Mouse (Mus musculus): ENCODE results near the gene Ccdc169. TPM values are rescaled to one million over a fixed set of nuclear protein-coding genes. Genes with fewer than 3 reads are reported as not detected.
"Not testable (repeated sequence)": the region's sequence is repeated elsewhere in the genome, so short reads cannot be mapped to it uniquely, and the experiment has no call there.

Gene Ccdc169
- polyA plus RNA-seq, 1 experiment, result not detected

GRCm38 (mm10) chr3:55181766-55182165 lies 44.6 kb downstream of the Ccdc169 start, which contains the start of gene Sohlh2:
Gene Sohlh2, plus strand, starts transcription at chr3:55182028.
- H3K27me3 ChIP-seq (replicated peaks), result no peaks in the 10 kb centered on the region

DNA sequence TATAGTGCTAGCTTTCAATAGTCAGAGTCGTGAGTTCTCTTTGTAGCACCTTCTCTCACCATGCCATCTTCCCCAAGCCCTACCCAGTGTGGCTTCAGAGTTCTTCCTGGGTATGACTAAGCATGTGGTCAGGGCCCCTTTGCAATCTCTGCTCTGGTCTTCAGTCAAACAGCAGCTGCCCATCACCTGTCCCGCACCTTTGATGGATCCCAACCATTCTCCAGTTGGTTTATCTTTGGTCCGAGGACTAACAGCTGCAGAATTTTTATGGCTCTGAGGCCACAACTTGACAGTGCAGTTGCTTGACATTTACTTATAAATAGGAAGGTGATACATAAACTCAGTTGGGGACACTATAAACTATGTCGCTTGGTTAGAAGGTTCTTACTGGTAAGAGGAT lies 54.5 kb downstream of the Ccdc169 start:
- peaks cover 11% of the 10 kb centered on the region for H3K9me3 ChIP-seq
- no peaks in the 10 kb centered on the region for H3K4me1 ChIP-seq
- no peak for TF ChIP-seq GATA1 (IDR thresholded peaks at IDR 0.05; ENCODE audit: borderline replicate concordance, low read length)
- TF ChIP-seq FLI1 (IDR thresholded peaks at IDR 0.05; ENCODE audit: low read length), result no peak
- no peak overlapping the region for H3K4me3 ChIP-seq (replicated peaks)
- no peaks in the 10 kb centered on the region for H3K27me3 ChIP-seq (replicated peaks)
- no peaks in the 10 kb centered on the region for H3K36me3 ChIP-seq (replicated peaks; ENCODE audit: low read length)

More at GRCm38 (mm10) chr3:55181766-55182165, 44.6 kb downstream of the Ccdc169 start, which contains the start of gene Sohlh2:
- H3K4me3 ChIP-seq (replicated peaks), result no peak within 1 kb of the TSS
- TF ChIP-seq FLI1 (IDR thresholded peaks at IDR 0.05; ENCODE audit: low read length) (no peak), GATA1 (IDR thresholded peaks at IDR 0.05; ENCODE audit: borderline replicate concordance, low read length) (no peak)
- peaks cover 24% of the 10 kb centered on the region for H3K9me3 ChIP-seq
- H3K36me3 ChIP-seq (replicated peaks; ENCODE audit: low read length), result no peaks in the 10 kb centered on the region
- H3K4me1 ChIP-seq, result no peaks in the 10 kb centered on the region

DNA sequence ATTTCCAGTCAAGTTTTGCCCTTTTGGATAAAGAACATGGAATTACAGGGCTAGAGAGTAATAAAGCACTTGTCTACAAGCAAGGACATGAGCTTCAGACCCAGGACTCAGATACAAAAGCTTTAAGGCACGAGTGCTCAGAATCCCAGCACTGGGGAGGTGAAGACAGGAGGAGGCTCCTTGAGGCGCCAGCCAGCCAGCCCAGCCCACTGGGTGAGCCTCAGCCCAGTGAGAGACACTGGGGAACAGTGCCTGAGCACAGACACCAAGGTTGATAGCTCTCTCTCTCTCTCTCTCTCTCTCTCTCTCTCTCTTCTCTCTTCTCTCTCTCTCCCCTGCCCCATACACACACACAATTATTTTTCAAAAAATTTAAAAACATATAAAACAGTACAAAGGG lies 56.2 kb downstream of the Ccdc169 start:
- H3K9me3 ChIP-seq, result peaks cover 11% of the 10 kb centered on the region
- no peaks in the 10 kb centered on the region for H3K4me1 ChIP-seq
- H3K27me3 ChIP-seq (replicated peaks), result no peaks in the 10 kb centered on the region
- no peak overlapping the region for H3K4me3 ChIP-seq (replicated peaks)
- TF ChIP-seq GATA1 (IDR thresholded peaks at IDR 0.05; ENCODE audit: borderline replicate concordance, low read length) (no peak), FLI1 (IDR thresholded peaks at IDR 0.05; ENCODE audit: low read length) (no peak)
- no peaks in the 10 kb centered on the region for H3K36me3 ChIP-seq (replicated peaks; ENCODE audit: low read length)

- Histone ChIP-seq H3K4me3 (replicated peaks) (no peak overlapping the region), H3K27me3 (replicated peaks) (no peaks in the 10 kb centered on the region), H3K4me1 (no peaks in the 10 kb centered on the region), H3K9me3 (peaks cover 9% of the 10 kb centered on the region), H3K36me3 (replicated peaks; ENCODE audit: low read length) (no peaks in the 10 kb centered on the region)
- TF ChIP-seq FLI1 (IDR thresholded peaks at IDR 0.05; ENCODE audit: low read length), result no peak
- no peak for TF ChIP-seq GATA1 (IDR thresholded peaks at IDR 0.05; ENCODE audit: borderline replicate concordance, low read length)
Measured at GRCm38 (mm10) chr3:55194792-55195191, 57.7 kb downstream of the Ccdc169 start.

GRCm38 (mm10) chr3:55195581-55196327 lies 58.6 kb downstream of the Ccdc169 start:
- Histone ChIP-seq H3K4me1 (no peaks in the 10 kb centered on the region), H3K36me3 (replicated peaks; ENCODE audit: low read length) (no peaks in the 10 kb centered on the region)
- TF ChIP-seq FLI1 (IDR thresholded peaks at IDR 0.05; ENCODE audit: low read length), result no peak
- no peak for TF ChIP-seq GATA1 (IDR thresholded peaks at IDR 0.05; ENCODE audit: borderline replicate concordance, low read length)

GRCm38 (mm10) chr3:55196328-55196710 lies 59.2 kb downstream of the Ccdc169 start:
- Histone ChIP-seq H3K9me3 (peaks cover 9% of the 10 kb centered on the region), H3K4me3 (replicated peaks) (no peak overlapping the region), H3K36me3 (replicated peaks; ENCODE audit: low read length) (no peaks in the 10 kb centered on the region), H3K4me1 (no peaks in the 10 kb centered on the region), H3K27me3 (replicated peaks) (no peaks in the 10 kb centered on the region)
- TF ChIP-seq FLI1 (IDR thresholded peaks at IDR 0.05; ENCODE audit: low read length) (no peak), GATA1 (IDR thresholded peaks at IDR 0.05; ENCODE audit: borderline replicate concordance, low read length) (no peak)

More at GRCm38 (mm10) chr3:55195581-55196327, 58.6 kb downstream of the Ccdc169 start:
- Histone ChIP-seq H3K27me3 (replicated peaks) (no peaks in the 10 kb centered on the region), H3K9me3 (peaks cover 9% of the 10 kb centered on the region), H3K4me3 (replicated peaks) (no peak overlapping the region)

DNA sequence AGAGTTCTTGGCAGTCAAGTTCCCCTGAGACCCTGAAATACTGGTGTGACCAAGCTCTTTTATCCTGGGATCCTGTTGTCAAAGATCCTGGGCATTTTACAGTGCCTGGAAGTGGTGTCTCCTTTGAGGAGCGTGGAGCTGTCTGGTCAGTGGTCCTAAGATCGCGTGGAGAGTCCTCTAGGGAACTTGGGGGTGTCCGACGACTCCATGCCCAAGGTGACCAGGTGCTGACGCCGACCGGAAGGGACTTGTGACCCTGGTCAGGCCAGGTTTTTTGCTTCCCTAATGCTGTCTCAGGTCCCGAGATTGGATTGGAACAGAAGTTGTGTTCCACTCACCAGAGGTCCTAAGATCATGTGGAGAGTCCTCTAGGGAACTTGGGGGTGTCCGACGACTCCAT lies 66.5 kb downstream of the Ccdc169 start:
- H3K9me3 ChIP-seq, result peaks cover 23% of the 10 kb centered on the region; the same call in 1 of the 2 replicates
- not testable (repeated sequence) for H3K36me3 ChIP-seq (replicated peaks; ENCODE audit: low read length); H3K4me3 ChIP-seq (replicated peaks); H3K27me3 ChIP-seq (replicated peaks); H3K4me1 ChIP-seq

GRCm38 (mm10) chr3:55206413-55206812 lies 69.3 kb downstream of the Ccdc169 start:
- Histone ChIP-seq H3K36me3 (replicated peaks; ENCODE audit: low read length) (no peaks in the 10 kb centered on the region), H3K27me3 (replicated peaks) (no peaks in the 10 kb centered on the region), H3K4me1 (no peaks in the 10 kb centered on the region), H3K9me3 (peaks cover 30% of the 10 kb centered on the region), H3K4me3 (replicated peaks) (no peak overlapping the region)
- TF ChIP-seq FLI1 (IDR thresholded peaks at IDR 0.05; ENCODE audit: low read length) (no peak), GATA1 (IDR thresholded peaks at IDR 0.05; ENCODE audit: borderline replicate concordance, low read length) (no peak)

GRCm38 (mm10) chr3:55207665-55208064 lies 70.5 kb downstream of the Ccdc169 start:
- Histone ChIP-seq H3K27me3 (replicated peaks) (no peaks in the 10 kb centered on the region), H3K4me1 (no peaks in the 10 kb centered on the region), H3K36me3 (replicated peaks; ENCODE audit: low read length) (no peaks in the 10 kb centered on the region), H3K4me3 (replicated peaks) (no peak overlapping the region), H3K9me3 (peaks cover 30% of the 10 kb centered on the region)
- TF ChIP-seq GATA1 (IDR thresholded peaks at IDR 0.05; ENCODE audit: borderline replicate concordance, low read length), result no peak
- no peak for TF ChIP-seq FLI1 (IDR thresholded peaks at IDR 0.05; ENCODE audit: low read length)

- no peak for TF ChIP-seq GATA1 (IDR thresholded peaks at IDR 0.05; ENCODE audit: borderline replicate concordance, low read length)
- TF ChIP-seq FLI1 (IDR thresholded peaks at IDR 0.05; ENCODE audit: low read length), result no peak
- Histone ChIP-seq H3K4me3 (replicated peaks) (no peak overlapping the region), H3K9me3 (peaks cover 22% of the 10 kb centered on the region), H3K27me3 (replicated peaks) (no peaks in the 10 kb centered on the region), H3K36me3 (replicated peaks; ENCODE audit: low read length) (no peaks in the 10 kb centered on the region), H3K4me1 (no peaks in the 10 kb centered on the region)
Measured at GRCm38 (mm10) chr3:55212254-55212653, 75.1 kb downstream of the Ccdc169 start.

Measured in megakaryocyte, embryonic 14.5 days (primary cell).